Mouse (Mus musculus) stomach, postnatal 0 days (tissue): ENCODE measurements around the gene Gsn. TPM values are rescaled to one million over a fixed set of nuclear protein-coding genes. Genes with fewer than 3 reads are reported as not detected.
A peak's percentile ranks its signal among the peaks of the same experiment; 100 is the strongest.

Experiments
- ATAC-seq: fragments of 200-750 bp; cut with Nextera tagmentation; 2 replicates; pipeline ENCODE4 v1.8.0; 2017; ENCODE audit not compliant: low FRiP score, low TSS enrichment
- DNase-seq: peaks from one replicate; pipeline ENCODE4 v3.0.0-alpha.2; 2016; ENCODE audit warnings: low spot score
- H3K27ac ChIP-seq: fragments of 300-500 bp; sonication (generic); replicated peaks from 2 replicates; pipeline ENCODE4 v1.5.1; 2014; ENCODE audit warnings: mild to moderate bottlenecking, control low read depth
- H3K27me3 ChIP-seq: fragments of 300-500 bp; sonication (generic); 2 replicates; pipeline ENCODE4 v1.6.1; 2014; ENCODE audit warnings: low read length; ENCODE audit not compliant: control insufficient read depth, insufficient read depth
- H3K36me3 ChIP-seq: fragments of 300-500 bp; sonication (generic); 2 replicates; pipeline ENCODE4 v1.6.1; 2014; ENCODE audit warnings: low read length, mixed read lengths; ENCODE audit not compliant: control insufficient read depth, insufficient read depth
- H3K4me1 ChIP-seq: fragments of 300-500 bp; sonication (generic); replicated peaks from 2 replicates; pipeline ENCODE4 v1.6.1; 2014; ENCODE audit warnings: antibody characterized with exemption; ENCODE audit not compliant: control insufficient read depth, insufficient read depth
- H3K4me2 ChIP-seq: fragments of 300-500 bp; sonication (generic); replicated peaks from 2 replicates; pipeline ENCODE4 v1.6.1; 2014; ENCODE audit warnings: low read depth, mild to moderate bottlenecking, control low read depth, moderate library complexity
- H3K4me3 ChIP-seq: fragments of 300-500 bp; sonication (generic); 2 replicates; pipeline ENCODE4 v1.5.1; 2014; ENCODE audit warnings: low read depth, low read length, control low read depth
- H3K9ac ChIP-seq: fragments of 300-500 bp; sonication (generic); 2 replicates; pipeline ENCODE4 v1.6.1; 2014; ENCODE audit warnings: mild to moderate bottlenecking, low read length, control low read depth, mixed read lengths
- H3K9me3 ChIP-seq: fragments of 300-500 bp; sonication (generic); 2 replicates; pipeline ENCODE4 v1.6.1; 2016; ENCODE audit warnings: low read length; ENCODE audit not compliant: control insufficient read depth
- CTCF ChIP-seq: IDR thresholded peaks from 2 replicates; pipeline ENCODE4 v1.5.1; 2016; ENCODE audit warnings: antibody characterized with exemption, low read depth, mild to moderate bottlenecking, moderate library complexity
- EP300 ChIP-seq: optimal IDR thresholded peaks from 2 replicates; pipeline ENCODE3; 2016; ENCODE audit warnings: antibody characterized with exemption
- WGBS: fragments of 180-500 bp; shearing (Covaris S2); extraction: QIAGEN DNeasy Blood & Tissue Kit; methylation state at CpG from one replicate; pipeline ENCODE4 v1.1.7; 2014; 5-methylcytosine and 5-hydroxymethylcytosine counted together
- polyA plus RNA-seq: library from polyadenylated mRNA; unstranded; fragments of >200 nt; fragmentation: Nextera tagmentation; extraction: Ambion mirVana; gene quantifications from 2 replicates; pipeline ENCODE4 v1.2.1, GENCODE M21; 2015

The Gsn gene
- polyA plus RNA-seq, 1 experiment from 2014 or later: 398 TPM

DNA sequence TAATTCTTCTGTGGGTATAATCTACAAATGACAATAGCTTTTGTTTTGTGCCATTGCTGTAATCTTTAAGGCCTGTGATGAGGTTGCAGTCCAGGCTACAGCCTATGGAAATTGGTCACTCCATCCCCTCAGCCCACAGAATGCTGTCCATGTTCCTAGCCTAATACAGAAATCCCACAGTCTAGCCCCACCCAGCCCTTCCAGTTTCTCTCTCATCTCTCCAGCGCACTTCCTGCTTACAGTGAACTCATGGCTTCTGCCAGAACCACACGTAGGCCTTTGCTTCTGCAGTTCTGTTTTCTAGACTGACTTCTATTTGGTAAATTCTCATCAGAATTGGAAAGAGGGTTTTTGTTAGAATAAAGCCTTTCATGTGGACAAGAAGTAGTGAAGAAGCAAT lies 89.8 kb downstream of the Gsn start:
- H3K4me1 ChIP-seq: no peaks in the 10 kb centered on the region
- no peak for TF ChIP-seq EP300
- no peaks in the 10 kb centered on the region for H3K27me3 ChIP-seq
- H3K36me3 ChIP-seq: no peaks in the 10 kb centered on the region
- no peak for ATAC-seq
- H3K9ac ChIP-seq: no peak overlapping the region
- H3K27ac ChIP-seq: no peak overlapping the region
- H3K9me3 ChIP-seq: no peaks in the 10 kb centered on the region
- H3K4me3 ChIP-seq: no peak overlapping the region
- DNase-seq: no peak
- 32% methylated on average over 2 of the region's 2 CpGs for WGBS
- H3K4me2 ChIP-seq: no peak overlapping the region

DNA sequence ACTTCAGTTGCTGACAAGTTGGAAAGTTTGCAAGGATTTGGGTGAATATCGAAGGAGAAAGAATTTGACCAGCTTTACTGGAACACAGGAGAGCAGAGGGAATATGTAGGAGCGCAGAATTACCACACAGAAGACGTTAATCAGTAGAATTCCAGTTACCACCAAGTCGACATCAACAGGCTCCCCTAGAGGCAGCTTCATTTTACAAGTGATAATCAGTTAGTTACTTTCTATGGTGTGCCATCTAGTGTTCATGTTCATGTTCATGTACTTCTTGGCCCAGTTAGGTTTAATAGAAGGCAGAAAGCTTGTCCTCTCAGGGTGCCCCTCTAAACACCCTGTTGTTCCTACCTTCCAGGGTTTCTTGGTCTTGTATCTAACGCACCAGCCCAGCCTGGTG lies 93.0 kb downstream of the Gsn start:
- TF ChIP-seq EP300: no peak
- TF ChIP-seq CTCF: peak; percentile 91
- Histone ChIP-seq H3K9ac (no peak overlapping the region), H3K9me3 (no peaks in the 10 kb centered on the region), H3K4me3 (no peak overlapping the region), H3K4me1 (no peaks in the 10 kb centered on the region), H3K4me2 (no peak overlapping the region), H3K27ac (no peak overlapping the region), H3K27me3 (no peaks in the 10 kb centered on the region), H3K36me3 (no peaks in the 10 kb centered on the region)
- no peak for DNase-seq
- WGBS: 40% methylated on average over 5 of the region's 5 CpGs
- 0 out of 2 replicates have a peak, but pooled peaks have one; percentile 49 for ATAC-seq

Other genes with a start within 250 kb of the Gsn start
- 0.19 and 0.21 TPM in 2 replicates for gene Hc, start 194.9 kb upstream of the Gsn start, polyA plus RNA-seq
- 0.15 and 0.25 TPM in 2 replicates for gene AI182371, start 154.8 kb upstream of the Gsn start, polyA plus RNA-seq
- gene Cntrl, start 146.9 kb upstream of the Gsn start, polyA plus RNA-seq: 7.3 and 8.0 TPM in 2 replicates
- 325 and 350 TPM in 2 replicates for gene Rab14, start 55.3 kb upstream of the Gsn start, polyA plus RNA-seq
- 53.5 and 56.9 TPM in 2 replicates for gene Stom, start 80.6 kb downstream of the Gsn start, polyA plus RNA-seq
- not detected in 2 replicates for gene 4930568D16Rik, start 111.3 kb downstream of the Gsn start, polyA plus RNA-seq
- gene 4930402F06Rik, start 140.8 kb downstream of the Gsn start, polyA plus RNA-seq: not detected in 2 replicates
- 10.7 and 11.5 TPM in 2 replicates for gene Ggta1, start 206.9 kb downstream of the Gsn start, polyA plus RNA-seq